Mouse (Mus musculus) frontal cortex, adult 2 months (tissue): ENCODE data around the gene Mcpt2. TPM values are rescaled to one million over a fixed set of nuclear protein-coding genes. Genes with fewer than 3 reads are reported as not detected.
"Not testable (repeated sequence)": the region's sequence is repeated elsewhere in the genome, so short reads cannot be mapped to it uniquely, and the experiment has no call there.

Experiments
- DNase-seq, 2 experiments: peaks; one replicate each; pipeline ENCODE4 v3.0.0; 2022; ENCODE audit warnings: low spot score in 1 of 2; ENCODE audit errors: extremely low spot score in 1 of 2
- polyA plus RNA-seq: library from polyadenylated mRNA; depleted of rRNA; stranded (reverse); fragments of >200 nt; gene quantifications from 2 replicates; pipeline ENCODE4 v1.2.3, GENCODE M21; 2012; rRNA removed

Mcpt2 gene
- polyA plus RNA-seq, result not detected in 2 replicates

- DNase-seq, result not testable (repeated sequence)
These were observed at the start of gene Mcpt2 for GRCm38 (mm10) chr14:56041792-56042191. TSS of gene Mcpt2 (plus strand) at chr14:56042041.

GRCm38 (mm10) chr14:56013147-56013546 lies 28.7 kb upstream of the Mcpt2 start:
- no peak for DNase-seq

GRCm38 (mm10) chr14:56013924-56014323 lies 27.9 kb upstream of the Mcpt2 start:
- DNase-seq, result no peak

GRCm38 (mm10) chr14:56017671-56018070 lies 24.2 kb upstream of the Mcpt2 start, which contains the start of gene Mcpt1:
TSS of gene Mcpt1 (plus strand) at chr14:56017971.
- not testable (repeated sequence) for DNase-seq

- peak in 1 of 2 experiments; percentile 16 for DNase-seq
These were observed 22.4 kb upstream of the Mcpt2 start for GRCm38 (mm10) chr14:56019446-56019845.

- not testable (repeated sequence) for DNase-seq
These were observed 20.5 kb upstream of the Mcpt2 start for GRCm38 (mm10) chr14:56021305-56021704.

GRCm38 (mm10) chr14:56030395-56030794 lies 11.4 kb upstream of the Mcpt2 start, which contains the start of gene Mcpt9:
TSS of gene Mcpt9 (minus strand) at chr14:56030495.
- DNase-seq, result not testable (repeated sequence)

GRCm38 (mm10) chr14:56034433-56034832 lies 7.4 kb upstream of the Mcpt2 start:
- no peak for DNase-seq

DNA sequence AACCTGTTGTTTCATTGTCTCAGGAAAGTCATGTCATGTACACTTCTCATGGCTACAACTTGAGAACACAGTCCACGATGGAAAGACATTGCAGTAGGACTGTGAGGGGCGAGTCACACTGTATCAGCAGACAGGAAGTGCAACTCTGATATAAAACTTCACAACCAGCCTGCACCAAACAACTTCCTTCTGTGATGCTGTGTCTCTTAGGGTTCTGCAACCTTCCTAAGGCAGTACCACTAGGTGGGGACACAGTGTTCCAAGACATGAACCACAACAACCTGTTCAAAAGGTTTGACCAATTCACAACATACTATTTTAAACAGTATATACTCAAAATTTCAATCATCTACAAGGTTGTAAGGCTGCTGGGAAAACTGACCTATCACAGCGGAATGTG lies 13.6 kb downstream of the Mcpt2 start:
- DNase-seq, result no peak

DNA sequence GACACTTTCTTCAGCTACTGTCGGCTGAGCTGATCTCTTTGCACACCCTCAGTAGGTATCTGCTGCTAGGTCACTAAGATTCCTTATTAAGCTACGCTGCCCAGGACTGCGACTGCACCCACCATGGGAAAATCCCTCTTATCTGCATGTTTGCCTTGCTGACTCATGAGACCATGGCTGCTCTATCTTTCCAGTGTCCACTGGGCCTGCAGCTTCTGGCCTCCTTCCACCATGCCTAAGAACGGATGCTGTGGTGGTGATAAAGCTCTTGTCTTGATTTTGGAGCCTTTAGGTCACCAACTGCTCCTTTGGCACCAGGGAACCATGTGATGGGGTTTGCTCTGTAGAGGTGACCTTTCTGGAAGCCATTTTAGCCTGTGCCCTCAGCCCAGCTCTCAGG lies 15.9 kb downstream of the Mcpt2 start:
- DNase-seq, result no peak

DNA sequence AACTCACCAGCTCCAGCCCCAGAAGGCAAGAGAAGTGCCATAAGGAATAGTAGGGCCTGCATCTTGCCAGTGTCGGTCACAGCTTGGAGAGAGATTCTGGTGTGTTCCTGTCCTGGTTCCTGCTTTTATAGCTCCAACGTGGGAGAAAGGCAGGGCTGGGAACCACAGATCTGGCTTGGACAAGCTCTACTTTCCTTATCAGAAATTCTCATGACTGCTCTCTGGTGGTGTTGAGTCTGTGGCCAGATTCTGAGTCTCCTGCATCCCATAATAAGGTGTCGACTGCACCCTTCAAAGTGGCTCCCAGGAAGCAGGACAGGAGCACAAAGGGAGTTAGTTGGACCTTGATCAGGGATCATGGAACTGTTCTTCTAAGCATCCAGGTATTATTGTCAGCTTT lies 20.4 kb downstream of the Mcpt2 start, which contains the start of gene Mcpt4:
Gene Mcpt4, minus strand, starts transcription at position 101 of the 400 bp plus-strand sequence.
- DNase-seq, result not testable (repeated sequence)

GRCm38 (mm10) chr14:56082016-56082415 lies 40.2 kb downstream of the Mcpt2 start:
- DNase-seq, result no peak

GRCm38 (mm10) chr14:56085167-56085566 lies 43.3 kb downstream of the Mcpt2 start, which contains the start of gene Mcpt8:
TSS of gene Mcpt8 (minus strand) at chr14:56085273.
- DNase-seq, result no peak

DNA sequence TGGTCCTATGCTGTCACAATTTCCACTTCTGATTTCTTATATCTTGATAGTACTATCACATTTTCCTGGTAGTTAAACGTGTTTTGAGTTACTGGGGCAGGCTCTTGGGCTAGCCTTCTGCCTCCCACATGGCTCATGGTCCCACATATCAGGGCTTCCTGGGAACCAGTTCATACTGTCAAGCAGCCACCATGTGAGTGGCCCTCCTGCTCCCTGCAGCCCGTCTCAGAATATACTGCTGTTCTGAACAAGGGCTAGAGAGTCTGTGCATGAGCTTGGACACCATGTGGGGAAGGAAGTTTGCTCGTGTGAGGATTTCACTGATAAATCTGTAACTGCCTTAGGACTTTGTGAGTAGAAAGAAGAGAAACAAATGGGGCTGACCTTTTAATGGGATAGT lies 44.9 kb downstream of the Mcpt2 start:
- no peak for DNase-seq

DNA sequence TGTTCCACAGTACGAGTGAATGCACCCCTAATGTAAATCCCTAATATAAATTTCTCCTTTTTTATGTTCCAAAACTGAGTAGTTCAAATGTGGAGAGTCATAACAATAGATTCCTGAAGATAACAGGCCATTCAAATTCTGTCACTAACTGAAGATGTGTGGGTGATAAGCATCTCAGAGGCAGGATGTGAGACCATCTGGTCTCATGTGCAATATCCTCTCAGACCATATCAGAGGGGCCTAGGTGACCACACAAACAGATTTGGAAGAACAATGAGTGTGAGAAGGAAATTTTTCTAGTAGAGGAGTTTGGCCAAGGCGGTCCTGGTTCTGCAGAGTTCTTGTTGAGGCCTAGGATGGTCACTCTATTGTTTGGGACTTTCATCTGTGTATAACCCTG lies 51.5 kb downstream of the Mcpt2 start:
- DNase-seq, result no peak

Other genes with a start within 250 kb of the Mcpt2 start
- 1.5 and 2.7 TPM in 2 replicates for gene Nfatc4, start 218.9 kb upstream of the Mcpt2 start, polyA plus RNA-seq
- 3.8 and 4.3 TPM in 2 replicates for gene Nynrin, start 188.0 kb upstream of the Mcpt2 start, polyA plus RNA-seq
- gene Cbln3, start 157.6 kb upstream of the Mcpt2 start, polyA plus RNA-seq, result 0.25 and 0.26 TPM in 2 replicates
- gene Khnyn, start 157.1 kb upstream of the Mcpt2 start, polyA plus RNA-seq, result 10.3 and 12.2 TPM in 2 replicates
- 122 and 128 TPM in 2 replicates for gene Sdr39u1, start 141.7 kb upstream of the Mcpt2 start, polyA plus RNA-seq
- gene Cma1, start 97.4 kb upstream of the Mcpt2 start, polyA plus RNA-seq, result 0.08 and 0.11 TPM in 2 replicates
- not detected in 2 replicates for gene Cma2, start 91.1 kb upstream of the Mcpt2 start, polyA plus RNA-seq
- gene Mcpt1, start 24.1 kb upstream of the Mcpt2 start, polyA plus RNA-seq, result not detected in 2 replicates
- not detected in 2 replicates for gene Mcpt9, start 11.5 kb upstream of the Mcpt2 start, polyA plus RNA-seq
- gene Mcpt4, start 20.3 kb downstream of the Mcpt2 start, polyA plus RNA-seq, result 0.10 TPM in 1 of 2 replicates, not detected in the other
- not detected in 2 replicates for gene Mcpt8, start 43.2 kb downstream of the Mcpt2 start, polyA plus RNA-seq
- 0.20 TPM in 1 of 2 replicates, not detected in the other for gene Ctsg, start 60.5 kb downstream of the Mcpt2 start, polyA plus RNA-seq
- gene Gzme, start 78.6 kb downstream of the Mcpt2 start, polyA plus RNA-seq, result 0.34 and 1.3 TPM in 2 replicates
- 1.2 and 3.4 TPM in 2 replicates for gene Gzmd, start 90.6 kb downstream of the Mcpt2 start, polyA plus RNA-seq
- 1.4 and 3.8 TPM in 2 replicates for gene Gzmg, start 117.5 kb downstream of the Mcpt2 start, polyA plus RNA-seq
- gene Gzmn, start 132.6 kb downstream of the Mcpt2 start, polyA plus RNA-seq, result not detected in 2 replicates
- 1.4 and 3.7 TPM in 2 replicates for gene Gzmf, start 169.4 kb downstream of the Mcpt2 start, polyA plus RNA-seq
- gene Gzmc, start 192.6 kb downstream of the Mcpt2 start, polyA plus RNA-seq, result 0.62 and 1.6 TPM in 2 replicates
- 0.08 and 0.21 TPM in 2 replicates for gene Gzmb, start 220.2 kb downstream of the Mcpt2 start, polyA plus RNA-seq